Mouse (Mus musculus) CH12.LX (cell line): ENCODE measurements around the gene Bloc1s1. TPM values are rescaled to one million over a fixed set of nuclear protein-coding genes. Genes with fewer than 3 reads are reported as not detected.

ENCODE experiments used
- DNase-seq: peaks from one replicate; pipeline ENCODE4 v3.0.0-alpha.2; 2013; ENCODE audit errors: extremely low read depth
- H3K27ac ChIP-seq: 2 replicates; pipeline ENCODE4 v1.5.1; 2012; ENCODE audit warnings: low read depth, mild to moderate bottlenecking, control low read depth, moderate library complexity; ENCODE audit not compliant: insufficient read depth
- H3K27me3 ChIP-seq: replicated peaks from 2 replicates; pipeline ENCODE3; 2012; ENCODE audit warnings: inconsistent platforms
- H3K36me3 ChIP-seq, 2 experiments: replicated peaks in 1 of 2; 2 replicates each; pipeline versions ENCODE3 to v1.6.1; 2012; ENCODE audit warnings: inconsistent platforms in 1 of 2, low read length in 1 of 2, mild to moderate bottlenecking in 1 of 2, mixed read lengths in 1 of 2, moderate library complexity in 1 of 2; ENCODE audit not compliant: control insufficient read depth in 1 of 2, insufficient read depth in 1 of 2
- H3K4me1 ChIP-seq, 2 experiments: 2 replicates each; pipeline ENCODE4 v1.6.1; 2012; ENCODE audit warnings: inconsistent platforms in 1 of 2, moderate library complexity in 1 of 2; ENCODE audit not compliant: insufficient read depth in 2 of 2, control insufficient read depth in 1 of 2
- H3K4me2 ChIP-seq: 2 replicates; pipeline ENCODE4 v1.6.1; 2012; ENCODE audit warnings: low read depth, mild to moderate bottlenecking, control low read depth; ENCODE audit not compliant: poor library complexity, insufficient read depth, severe bottlenecking
- H3K4me3 ChIP-seq, 3 experiments: fragments of 150-350 bp in 1 of 3; sonication (generic) in 1 of 3; replicated peaks in 1 of 3; 2 replicates each; pipeline versions ENCODE3 to v1.5.1; 2011 to 2012; ENCODE audit warnings: low read depth in 2 of 3, low read length in 2 of 3, mild to moderate bottlenecking in 2 of 3, moderate library complexity in 2 of 3, control low read depth in 1 of 3, improper control_type of control experiment in 1 of 3, inconsistent platforms in 1 of 3, mixed read lengths in 1 of 3; ENCODE audit not compliant: poor library complexity in 1 of 3
- H3K79me2 ChIP-seq: replicated peaks from 2 replicates; pipeline ENCODE4 v1.6.1; 2012; ENCODE audit warnings: mild to moderate bottlenecking, moderate library complexity; ENCODE audit not compliant: control insufficient read depth, poor library complexity, insufficient read depth, severe bottlenecking; ENCODE audit errors: extremely low read depth
- H3K9ac ChIP-seq: 2 replicates; pipeline ENCODE4 v1.6.1; 2012; ENCODE audit warnings: low read depth, mild to moderate bottlenecking, control low read depth, moderate library complexity; ENCODE audit not compliant: insufficient read depth
- H3K9me3 ChIP-seq: replicated peaks from 2 replicates; pipeline ENCODE3; 2012; ENCODE audit warnings: low read length, inconsistent platforms, mixed read lengths
- CHD1 ChIP-seq: IDR thresholded peaks from 2 replicates; pipeline ENCODE4 v1.6.1; 2012; ENCODE audit warnings: low read depth, low read length, improper control_type of control experiment, inconsistent platforms
- CHD2 ChIP-seq: IDR thresholded peaks from 2 replicates; pipeline ENCODE4 v1.6.1; 2011; ENCODE audit warnings: low read length, improper control_type of control experiment
- E2F4 ChIP-seq: IDR thresholded peaks from 2 replicates; pipeline ENCODE4 v1.6.1; 2011; ENCODE audit warnings: low read depth, low read length, improper control_type of control experiment; ENCODE audit not compliant: insufficient replicate concordance
- ELF1 ChIP-seq: IDR thresholded peaks from 2 replicates; pipeline ENCODE4 v1.6.1; 2014; ENCODE audit warnings: low read depth, mild to moderate bottlenecking, inconsistent platforms, low read length, improper control_type of control experiment
- ETS1 ChIP-seq: conservative IDR thresholded peaks from 2 replicates; pipeline ENCODE4 v1.6.1; 2012; ENCODE audit warnings: low read depth, mild to moderate bottlenecking, inconsistent platforms, low read length, improper control_type of control experiment, moderate library complexity
- GABPA ChIP-seq: IDR thresholded peaks from 2 replicates; pipeline ENCODE4 v1.6.1; 2012; ENCODE audit warnings: low read depth, low read length, improper control_type of control experiment, inconsistent platforms; ENCODE audit not compliant: insufficient replicate concordance
- HCFC1 ChIP-seq: IDR thresholded peaks from 2 replicates; pipeline ENCODE4 v1.6.1; 2012; ENCODE audit warnings: low read depth, mild to moderate bottlenecking, inconsistent platforms, low read length, improper control_type of control experiment
- MAX ChIP-seq: IDR thresholded peaks from 2 replicates; pipeline ENCODE4 v1.6.1; 2011; ENCODE audit warnings: low read length, improper control_type of control experiment
- MAZ ChIP-seq: IDR thresholded peaks from 2 replicates; pipeline ENCODE4 v1.6.1; 2012; ENCODE audit warnings: low read depth, mild to moderate bottlenecking, inconsistent platforms, low read length, improper control_type of control experiment, moderate library complexity
- MXI1 ChIP-seq: IDR thresholded peaks from 2 replicates; pipeline ENCODE4 v1.6.1; 2011; ENCODE audit warnings: mild to moderate bottlenecking, low read depth, low read length, improper control_type of control experiment
- MYC ChIP-seq: IDR thresholded peaks from 2 replicates; pipeline ENCODE4 v1.6.1; 2011; ENCODE audit warnings: low read depth, mild to moderate bottlenecking, improper control_type of control experiment, low read length
- POLR2A ChIP-seq: IDR thresholded peaks from 2 replicates; pipeline ENCODE4 v1.6.1; 2011; ENCODE audit warnings: low read depth, mild to moderate bottlenecking, improper control_type of control experiment, low read length
- POLR2AphosphoS2 ChIP-seq: IDR thresholded peaks from 2 replicates; pipeline ENCODE4 v1.6.1; 2011; ENCODE audit warnings: low read depth, low read length, improper control_type of control experiment
- RAD21 ChIP-seq: IDR thresholded peaks from 2 replicates; pipeline ENCODE4 v1.6.1; 2011; ENCODE audit warnings: low read depth, mild to moderate bottlenecking, low read length, improper control_type of control experiment, moderate library complexity
- RCOR1 ChIP-seq: conservative IDR thresholded peaks from 2 replicates; pipeline ENCODE4 v1.6.1; 2012; ENCODE audit warnings: low read depth, mild to moderate bottlenecking, inconsistent platforms, low read length, improper control_type of control experiment
- SIN3A ChIP-seq: IDR thresholded peaks from 2 replicates; pipeline ENCODE4 v1.6.1; 2012; ENCODE audit warnings: low read length, improper control_type of control experiment, inconsistent platforms
- SMC3 ChIP-seq: IDR thresholded peaks from 2 replicates; pipeline ENCODE4 v1.6.1; 2011; ENCODE audit warnings: low read depth, low read length, improper control_type of control experiment
- TBP ChIP-seq: conservative IDR thresholded peaks from 2 replicates; pipeline ENCODE4 v1.6.1; 2011; ENCODE audit warnings: low read depth, low read length, improper control_type of control experiment
- UBTF ChIP-seq: IDR thresholded peaks from 2 replicates; pipeline ENCODE4 v1.6.1; 2012; ENCODE audit warnings: low read depth, mild to moderate bottlenecking, inconsistent platforms, low read length, improper control_type of control experiment, moderate library complexity
- USF1 ChIP-seq: IDR thresholded peaks from 2 replicates; pipeline ENCODE4 v1.6.1; 2014; ENCODE audit warnings: low read depth, mild to moderate bottlenecking, inconsistent platforms, low read length, improper control_type of control experiment
- ZKSCAN1 ChIP-seq: IDR thresholded peaks from 2 replicates; pipeline ENCODE4 v1.6.1; 2012; ENCODE audit warnings: low read depth, inconsistent platforms, low read length, improper control_type of control experiment, borderline replicate concordance
- ZMIZ1 ChIP-seq: IDR thresholded peaks from 2 replicates; pipeline ENCODE4 v1.6.1; 2012; ENCODE audit warnings: low read depth, mild to moderate bottlenecking, inconsistent platforms, low read length, improper control_type of control experiment
- dilution Hi-C: fragments of 300-500 bp; cut with MboI; formaldehyde crosslinking; loops from 2 replicates; pipeline ENCODE4 v1.14.3; 2020; ENCODE audit warnings: low sequenced_read_pairs; ENCODE audit not compliant: extremely low pct_unique_long_range_greater_than_20kb, extremely low pct_ligation_motif_present
- in situ Hi-C: fragments of 300-500 bp; cut with MboI; formaldehyde crosslinking; loops from 3 replicates; pipeline ENCODE4 v1.14.3; 2019; ENCODE audit warnings: low sequenced_read_pairs, low pct_ligation_motif_present, low pct_unique_long_range_greater_than_20kb, mixed read lengths
- polyA plus RNA-seq: library from polyadenylated mRNA; unstranded; fragments of >175 nt; gene quantifications from 2 replicates; pipeline ENCODE4 v1.2.1, GENCODE M21; 2012; ENCODE audit warnings: low read depth; ENCODE audit not compliant: insufficient read length
- total RNA-seq, 2 experiments: library from RNA; depleted of rRNA; stranded (reverse); fragments of 300-350 nt in 1 of 2; fragments of >200 nt in 1 of 2; gene quantifications; 2 replicates each; pipeline ENCODE4 v1.2.3; 2012 to 2014

Bloc1s1 gene
- total and polyA plus RNA-seq, 3 experiments = 34.1 to 74.4 (median 37.1) TPM

DNA sequence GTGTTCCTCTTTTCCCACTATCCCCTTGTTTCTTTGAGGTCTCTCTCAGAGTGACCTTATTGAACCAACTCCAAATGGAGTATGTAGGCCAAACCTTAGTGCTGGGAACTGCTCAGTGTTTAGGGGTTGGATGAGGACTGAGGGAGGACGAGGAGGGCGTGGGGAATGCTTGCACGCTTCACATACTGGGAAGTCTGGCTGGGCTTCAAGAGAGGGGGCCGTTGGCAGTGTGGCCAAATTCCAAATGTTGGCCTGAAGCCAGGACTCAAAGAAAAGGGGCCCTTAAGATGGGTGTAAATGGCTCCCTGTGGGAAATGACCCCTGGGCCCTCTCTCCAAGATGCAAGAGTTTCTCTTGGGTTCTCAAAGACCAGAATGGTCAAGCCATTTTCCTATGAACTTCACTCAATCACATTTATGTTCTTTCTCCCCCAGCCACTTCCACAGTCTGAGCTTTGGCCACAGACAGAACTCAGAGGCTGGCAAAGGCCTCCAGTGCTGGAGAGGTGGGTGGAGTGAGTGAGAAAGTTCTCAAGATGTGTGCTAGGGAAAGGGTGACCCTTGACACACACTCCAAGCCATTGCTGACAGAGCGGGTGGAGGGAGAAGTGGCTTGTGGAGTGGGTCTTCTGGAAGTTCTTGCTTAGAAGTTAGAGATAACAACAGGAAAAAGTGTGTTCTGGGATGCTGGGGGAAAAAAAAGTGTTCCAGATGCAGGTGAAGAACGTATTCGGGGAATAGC is 6.0 kb upstream of the Bloc1s1 start:
- in situ Hi-C loops = no loop called here
- Histone ChIP-seq H3K79me2 (no peaks in the 10 kb centered on the region), H3K9ac (no peak overlapping the region), H3K36me3 (no peaks in the 10 kb centered on the region), H3K27me3 (peaks cover 51% of the 10 kb centered on the region), H3K4me2 (no peak overlapping the region), H3K4me1 (peaks cover 0 to 4% of the 10 kb centered on the region in 2 experiments; a peak in 1 of 4 replicates), H3K4me3 (no peak overlapping the region), H3K9me3 (no peaks in the 10 kb centered on the region), H3K27ac (no peak overlapping the region)
- dilution Hi-C loops = no loop called here
- TF ChIP-seq POLR2AphosphoS2 (no peak), USF1 (no peak), POLR2A (no peak), MAX (no peak), ZKSCAN1 (no peak), HCFC1 (no peak), SMC3 (no peak), ETS1 (no peak), ZMIZ1 (no peak), CHD1 (no peak), MAZ (no peak), MYC (no peak), MXI1 (no peak), ELF1 (no peak), E2F4 (no peak), SIN3A (no peak)
- no peak for DNase-seq

DNA sequence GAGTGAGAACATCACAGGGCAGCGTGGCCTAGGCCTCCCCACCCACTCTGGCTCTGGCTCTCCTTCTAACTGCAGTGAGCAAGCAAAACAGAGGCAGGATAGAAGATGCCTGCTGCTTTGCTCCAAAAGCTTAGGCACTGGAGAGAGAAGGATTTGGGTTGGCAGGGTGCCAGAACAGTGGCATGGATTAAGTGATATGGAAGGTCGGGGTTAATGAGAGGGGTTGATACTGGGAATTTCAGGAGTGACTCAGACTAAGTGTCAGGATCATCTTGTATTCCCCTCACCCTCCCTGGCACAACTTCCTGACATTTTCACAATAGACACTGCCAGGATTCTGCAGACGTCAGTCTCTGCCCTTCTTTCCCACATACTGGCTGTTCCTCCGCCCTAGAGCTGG is 4.5 kb upstream of the Bloc1s1 start:
- peaks cover 0 to 7% of the 10 kb centered on the region in 2 experiments; a peak in 2 of 4 replicates for H3K4me1 ChIP-seq
- H3K36me3 ChIP-seq = no peaks in the 10 kb centered on the region
- H3K27ac ChIP-seq = no peak overlapping the region
- H3K9ac ChIP-seq = no peak overlapping the region
- no peak for TF ChIP-seq TBP
- TF ChIP-seq CHD1 = no peak
- TF ChIP-seq RAD21 = no peak
- no peak for TF ChIP-seq CHD2
- TF ChIP-seq SMC3 = no peak
- no peak for TF ChIP-seq ELF1
- no peak for TF ChIP-seq HCFC1
- no peak for TF ChIP-seq MAX
- TF ChIP-seq MXI1 = no peak
- no peak for TF ChIP-seq RCOR1
- no peak for TF ChIP-seq UBTF
- TF ChIP-seq GABPA = no peak
- no peak for DNase-seq
- in situ Hi-C loops = no loop called here
- H3K4me2 ChIP-seq = no peak overlapping the region
- dilution Hi-C loops = no loop called here
- peaks cover 40% of the 10 kb centered on the region for H3K27me3 ChIP-seq
- no peaks in the 10 kb centered on the region for H3K79me2 ChIP-seq
- no peak overlapping the region for H3K4me3 ChIP-seq
- H3K9me3 ChIP-seq = no peaks in the 10 kb centered on the region
